Mouse (Mus musculus) C2C12 (cell line): ENCODE results near the gene Slc43a1. TPM values are rescaled to one million over a fixed set of nuclear protein-coding genes. Genes with fewer than 3 reads are reported as not detected.

ENCODE experiments used
- H3K27me3 ChIP-seq: one replicate; pipeline ENCODE4 v1.6.1; 2011; ENCODE audit not compliant: control insufficient read depth, insufficient read depth, insufficient read length
- H3K36me3 ChIP-seq: one replicate; pipeline ENCODE4 v1.6.1; 2011; ENCODE audit not compliant: control insufficient read depth, insufficient read depth
- H3K4me3 ChIP-seq: one replicate; pipeline ENCODE4 v1.5.1; 2011; ENCODE audit warnings: mild to moderate bottlenecking, control low read depth; ENCODE audit not compliant: poor library complexity, insufficient read depth, severe bottlenecking
- H3K79me2 ChIP-seq: one replicate; pipeline ENCODE4 v1.6.1; 2011; ENCODE audit not compliant: control insufficient read depth, insufficient read depth
- H3K79me3 ChIP-seq: one replicate; pipeline ENCODE4 v1.6.1; 2011; ENCODE audit warnings: low read depth, control low read depth
- H3ac ChIP-seq: one replicate; pipeline ENCODE3; 2011; ENCODE audit warnings: low read depth; ENCODE audit not compliant: control insufficient read depth, insufficient read length
- CEBPB ChIP-seq: IDR thresholded peaks from one replicate; pipeline ENCODE4 v1.6.1; 2011; ENCODE audit warnings: low read depth, mild to moderate bottlenecking, control low read depth, moderate library complexity
- CTCF ChIP-seq: IDR thresholded peaks from one replicate; pipeline ENCODE4 v1.5.1; 2011; ENCODE audit not compliant: control insufficient read depth, insufficient read depth, insufficient read length
- FOSL1 ChIP-seq: IDR thresholded peaks from one replicate; pipeline ENCODE4 v1.8.0; 2011; ENCODE audit warnings: mild to moderate bottlenecking, low read length; ENCODE audit not compliant: poor library complexity, insufficient read depth, severe bottlenecking
- MAX ChIP-seq: IDR thresholded peaks from one replicate; pipeline ENCODE4 v1.6.1; 2011; ENCODE audit warnings: mild to moderate bottlenecking, control low read depth
- MYOD1 ChIP-seq: IDR thresholded peaks from one replicate; pipeline ENCODE4 v1.6.1; 2011; ENCODE audit warnings: low read depth; ENCODE audit not compliant: control insufficient read depth, insufficient read length
- MYOG ChIP-seq: IDR thresholded peaks from one replicate; pipeline ENCODE4 v1.6.1; 2011; ENCODE audit not compliant: control insufficient read depth, insufficient read length; ENCODE audit errors: extremely low read depth
- USF1 ChIP-seq: IDR thresholded peaks from one replicate; pipeline ENCODE4 v1.6.1; 2011; ENCODE audit warnings: low read depth, mild to moderate bottlenecking, control low read depth, moderate library complexity
- polyA plus RNA-seq: library from polyadenylated mRNA; unstranded; fragments of >200 nt; fragmentation: generic; extraction: Trizol; gene quantifications from one replicate; pipeline ENCODE4 v1.2.1, GENCODE M21; 2012; ENCODE audit warnings: missing spikeins

Gene Slc43a1
- polyA plus RNA-seq, 1 experiment = 6.6 TPM

GRCm38 (mm10) chr2:84868977-84869376 is 30.3 kb downstream of the Slc43a1 start:
- Histone ChIP-seq H3ac (no peak overlapping the region), H3K27me3 (peaks cover 24% of the 10 kb centered on the region), H3K4me3 (no peak overlapping the region), H3K36me3 (no peaks in the 10 kb centered on the region), H3K79me3 (no peaks in the 10 kb centered on the region), H3K79me2 (no peaks in the 10 kb centered on the region)
- no peak for TF ChIP-seq USF1
- no peak for TF ChIP-seq MAX
- TF ChIP-seq MYOG = no peak
- TF ChIP-seq CTCF = no peak
- no peak for TF ChIP-seq FOSL1

- Histone ChIP-seq H3K36me3 (no peaks in the 10 kb centered on the region), H3K79me2 (no peaks in the 10 kb centered on the region), H3K27me3 (peaks cover 36% of the 10 kb centered on the region), H3ac (no peak overlapping the region), H3K79me3 (no peaks in the 10 kb centered on the region), H3K4me3 (no peak overlapping the region)
- no peak for TF ChIP-seq MYOD1
- TF ChIP-seq MYOG = no peak
- TF ChIP-seq CEBPB = no peak
- no peak for TF ChIP-seq USF1
- no peak for TF ChIP-seq MAX
- TF ChIP-seq FOSL1 = no peak
- TF ChIP-seq CTCF = no peak
Measured at GRCm38 (mm10) chr2:84870623-84871160, 32.0 kb downstream of the Slc43a1 start.

GRCm38 (mm10) chr2:84872105-84872716 is 33.6 kb downstream of the Slc43a1 start:
- Histone ChIP-seq H3K4me3 (no peak overlapping the region), H3K27me3 (peaks cover 51% of the 10 kb centered on the region), H3K79me3 (no peaks in the 10 kb centered on the region), H3ac (no peak overlapping the region), H3K36me3 (no peaks in the 10 kb centered on the region), H3K79me2 (no peaks in the 10 kb centered on the region)
- TF ChIP-seq MAX (no peak), MYOD1 (no peak), CEBPB (no peak), FOSL1 (no peak), CTCF (no peak), USF1 (no peak), MYOG (no peak)

- H3K4me3 ChIP-seq = no peak overlapping the region
- no peak overlapping the region for H3ac ChIP-seq
- H3K79me3 ChIP-seq = no peaks in the 10 kb centered on the region
- no peaks in the 10 kb centered on the region for H3K36me3 ChIP-seq
- no peaks in the 10 kb centered on the region for H3K79me2 ChIP-seq
- TF ChIP-seq FOSL1 (no peak), MAX (no peak), CTCF (no peak), CEBPB (no peak), USF1 (no peak), MYOG (no peak), MYOD1 (no peak)
- H3K27me3 ChIP-seq = peaks cover 57% of the 10 kb centered on the region
Measured at GRCm38 (mm10) chr2:84875842-84876241, 37.2 kb downstream of the Slc43a1 start.

GRCm38 (mm10) chr2:84880590-84880989 is 41.9 kb downstream of the Slc43a1 start:
- no peaks in the 10 kb centered on the region for H3K79me3 ChIP-seq
- peaks cover 37% of the 10 kb centered on the region for H3K27me3 ChIP-seq
- H3K79me2 ChIP-seq = no peaks in the 10 kb centered on the region
- no peak overlapping the region for H3ac ChIP-seq
- TF ChIP-seq USF1 (no peak), CTCF (no peak), MAX (no peak), FOSL1 (no peak), MYOG (no peak), MYOD1 (no peak)
- no peak overlapping the region for H3K4me3 ChIP-seq
- no peaks in the 10 kb centered on the region for H3K36me3 ChIP-seq
